Mouse (Mus musculus): ENCODE measurements around the gene Taf9b.

- TF ChIP-seq GABPA (IDR thresholded peaks at IDR 0.05; ENCODE audit: low read depth, low read length) = no peak
- TF ChIP-seq TCF12 (IDR thresholded peaks at IDR 0.05; ENCODE audit: low read depth, low read length) = no peak
- TF ChIP-seq KAT2A (conservative IDR thresholded peaks at IDR 0.05; ENCODE audit: low read depth, low read length) = no peak
- TF ChIP-seq CTCF (IDR thresholded peaks at IDR 0.05 in 2 of 3, conservative IDR thresholded peaks at IDR 0.05 in 1 of 3; ENCODE audit: control insufficient read depth in 1 of 3, insufficient read depth in 1 of 3, low read depth in 2 of 3, low read length in 3 of 3, poor library complexity in 1 of 3, severe bottlenecking in 1 of 3) = no peak
- no peak for TF ChIP-seq BHLHE40 (IDR thresholded peaks at IDR 0.05; ENCODE audit: borderline replicate concordance, low read depth, low read length)
- no peak for TF ChIP-seq EP300 (IDR thresholded peaks at IDR 0.05; ENCODE audit: low read depth in 1 of 2, low read length in 2 of 2)
- no peak for TF ChIP-seq POLR2A (IDR thresholded peaks at IDR 0.05; ENCODE audit: control insufficient read depth in 1 of 2, insufficient read depth in 1 of 2, low read depth in 1 of 2, low read length in 2 of 2, poor library complexity in 1 of 2)
- TF ChIP-seq ELF1 (IDR thresholded peaks at IDR 0.05; ENCODE audit: low read depth, low read length) = no peak
- no peak for TF ChIP-seq USF2 (IDR thresholded peaks at IDR 0.05; ENCODE audit: borderline replicate concordance in 1 of 2, insufficient read depth in 1 of 2, low read depth in 1 of 2, low read length in 2 of 2)
These were observed 57.0 kb downstream of the Taf9b start for GRCm38 (mm10) chrX:106163995-106164394.

Measured in MEL (cell line).